19 mouse cellular contexts compared by ENCODE assay signal in the genomic region with DNA sequence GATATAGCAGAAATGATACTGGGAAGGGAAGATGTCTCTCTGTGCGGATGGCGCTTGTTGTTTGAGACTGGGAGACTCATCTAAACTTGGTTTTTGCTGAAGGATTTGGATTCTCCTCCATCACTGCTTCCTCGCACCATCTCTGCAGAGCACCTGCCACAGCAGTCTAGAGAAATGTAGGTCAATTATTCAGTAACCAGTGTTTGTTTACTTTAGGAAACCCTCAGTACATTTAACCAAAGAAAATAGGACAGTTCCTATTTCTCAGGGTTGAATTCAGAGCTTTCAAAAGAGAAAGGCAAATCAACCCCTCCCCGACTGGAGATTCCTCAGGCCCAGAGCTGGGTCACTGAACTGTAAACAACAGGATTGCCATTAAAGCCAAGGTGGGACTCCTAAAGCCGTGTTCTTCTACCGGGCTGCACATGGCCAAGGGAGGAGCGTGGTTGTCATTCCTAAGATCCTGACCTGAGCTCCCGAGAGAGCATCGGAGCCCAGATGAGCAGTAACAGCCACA.
A peak's percentile ranks its signal among the peaks of the same experiment; 100 is the strongest.
DNase-seq lines count a peak whose midpoint lies in the region; ATAC-seq lines count a peak whose summit lies in the region.
"Had no signal": no experiment of that assay in that cellular context is flagged by ENCODE, and none has a peak within 500 bp of the region (broad histone marks: within the 10 kb centered on the region; RNA-seq: fewer than 3 reads in every experiment).

No protein-coding gene starts in this region.

- no peak overlapping the region for H3K4me2 ChIP-seq in liver, embryonic 16.5 days (ENCODE audit: low read depth, low read length)
- H3K4me2 ChIP-seq: embryonic facial prominence, embryonic 15.5 days; heart, embryonic 13.5 days; hindbrain, embryonic 13.5 days had no signal

- H3K4me3 ChIP-seq in liver, embryonic 16.5 days (ENCODE audit: low read depth, low read length), result no peak overlapping the region
- H3K4me3 ChIP-seq: embryonic facial prominence, embryonic 15.5 days; erythroblast, embryonic 14.5 days; forebrain, embryonic 10.5 days; gastrocnemius, adult 2 months; heart, embryonic 13.5 days; hindbrain, embryonic 13.5 days had no signal

- no peak overlapping the region for H3K9ac ChIP-seq in liver, embryonic 16.5 days (ENCODE audit: low read depth, low read length)
- H3K9ac ChIP-seq: embryonic facial prominence, embryonic 15.5 days; heart, embryonic 13.5 days; hindbrain, embryonic 13.5 days had no signal

- DNase-seq in kidney, adult 18-20 months, result peak; percentile 11
- no peak for DNase-seq in kidney, adult 9 months
- DNase-seq in liver, result no peak
- DNase-seq in retina, postnatal 1 day, result peak; percentile 19
- no peak for DNase-seq in adrenal gland, adult 18-20 months (ENCODE audit: low spot score in 2 of 2)
- DNase-seq: adrenal gland, postnatal 10 days; cerebellum, adult 11 months; cerebellum, adult 8-10 months; embryo, embryonic 11 days; gastrocnemius, adult 2 months; gastrocnemius, postnatal 25 days; heart, postnatal 4 days had no signal

- peak overlapping the region; percentile 3; the same call in 1 of the 2 replicates for H3K27ac ChIP-seq in liver, embryonic 16.5 days (ENCODE audit: low read length)
- H3K27ac ChIP-seq: embryonic facial prominence, embryonic 15.5 days; forebrain, embryonic 10.5 days; gastrocnemius, adult 2 months; heart, embryonic 13.5 days; hindbrain, embryonic 13.5 days had no signal

- H3K4me1 ChIP-seq in liver, embryonic 16.5 days (ENCODE audit: control insufficient read depth, low read depth, low read length), result no peaks in the 10 kb centered on the region; the same call in 1 of the 2 replicates
- H3K4me1 ChIP-seq: embryonic facial prominence, embryonic 15.5 days; forebrain, embryonic 10.5 days; heart, embryonic 13.5 days; hindbrain, embryonic 13.5 days had no signal

- no peaks in the 10 kb centered on the region for H3K9me3 ChIP-seq in liver, embryonic 16.5 days (replicated peaks; ENCODE audit: control insufficient read depth, low read length)
- H3K9me3 ChIP-seq: embryonic facial prominence, embryonic 15.5 days; forebrain, embryonic 10.5 days; heart, embryonic 13.5 days had no signal

- no peaks in the 10 kb centered on the region for H3K36me3 ChIP-seq in liver, embryonic 16.5 days (ENCODE audit: control insufficient read depth, insufficient read depth)
- H3K36me3 ChIP-seq: embryonic facial prominence, embryonic 15.5 days; forebrain, embryonic 10.5 days; heart, embryonic 13.5 days; hindbrain, embryonic 13.5 days had no signal

- H3K27me3 ChIP-seq in liver, embryonic 16.5 days (ENCODE audit: control insufficient read depth, insufficient read depth, low read depth, low read length), result no peaks in the 10 kb centered on the region
- H3K27me3 ChIP-seq: embryonic facial prominence, embryonic 15.5 days; heart, embryonic 13.5 days; hindbrain, embryonic 13.5 days had no signal

- 69% methylated on average over 9 of the region's 9 CpGs for WGBS in liver, embryonic 16.5 days (ENCODE audit: insufficient replicate concordance)

- peak; percentile 71 for ATAC-seq in liver, embryonic 16.5 days (ENCODE audit: low read depth)
- ATAC-seq: forebrain, embryonic 14.5 days had no signal

Comparison
In these comparisons a context has a peak if more than half of its experiments do, and no peak if none do; other contexts are left out.
1. DNase-seq: peak in kidney, adult 18-20 months (single experiment) and retina, postnatal 1 day (single experiment); none in kidney, adult 9 months (single experiment), liver (single experiment) and adrenal gland, adult 18-20 months (0 of 2).